Mouse (Mus musculus): ENCODE data around the gene Chmp1a. TPM values are rescaled to one million over a fixed set of nuclear protein-coding genes. Genes with fewer than 3 reads are reported as not detected.
"Not testable (repeated sequence)": the region's sequence is repeated elsewhere in the genome, so short reads cannot be mapped to it uniquely, and the experiment has no call there.

Gene Chmp1a
- total and polyA plus RNA-seq, 3 experiments = 104 to 107 (median 105) TPM

DNA sequence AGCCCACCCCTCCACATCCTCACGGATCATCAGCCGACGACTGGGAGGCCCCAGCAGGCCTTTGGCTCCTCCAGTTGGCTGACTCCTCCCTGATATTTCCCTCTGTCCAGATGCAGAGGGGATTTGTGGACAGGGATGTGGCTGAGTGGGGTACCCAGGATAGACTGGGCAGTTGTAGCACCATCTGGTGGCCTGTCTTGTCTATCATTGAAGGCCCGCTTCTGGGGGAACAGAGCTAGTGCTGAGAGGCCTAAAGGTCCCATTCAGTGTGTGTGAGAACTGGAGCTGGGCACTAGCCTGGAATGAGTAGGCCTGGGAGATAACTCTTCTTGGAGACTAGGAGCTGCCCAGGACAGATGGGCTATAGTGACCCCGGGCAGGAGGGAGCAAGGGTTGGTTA is 19.2 kb upstream of the Chmp1a start:
- no peak for DNase-seq

DNA sequence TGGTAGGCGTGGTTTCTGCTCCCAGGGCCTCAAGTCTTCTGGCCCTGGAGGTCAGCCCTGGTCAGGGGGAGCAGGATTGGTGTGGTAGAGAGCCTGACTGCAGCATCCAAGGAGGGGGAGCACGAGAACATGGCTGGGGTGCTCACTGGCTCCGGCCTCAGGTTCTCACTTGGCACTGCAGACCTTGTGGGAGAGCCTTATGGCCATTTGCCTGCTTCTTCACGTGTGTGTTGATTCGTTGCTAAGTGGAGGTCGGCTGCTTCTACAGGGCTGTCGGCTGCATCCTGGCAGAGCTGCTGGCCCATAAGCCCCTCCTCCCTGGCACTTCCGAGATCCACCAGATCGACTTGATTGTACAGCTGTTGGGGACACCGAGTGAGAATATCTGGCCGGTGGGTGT is 17.8 kb upstream of the Chmp1a start:
- DNase-seq = not testable (repeated sequence)

DNA sequence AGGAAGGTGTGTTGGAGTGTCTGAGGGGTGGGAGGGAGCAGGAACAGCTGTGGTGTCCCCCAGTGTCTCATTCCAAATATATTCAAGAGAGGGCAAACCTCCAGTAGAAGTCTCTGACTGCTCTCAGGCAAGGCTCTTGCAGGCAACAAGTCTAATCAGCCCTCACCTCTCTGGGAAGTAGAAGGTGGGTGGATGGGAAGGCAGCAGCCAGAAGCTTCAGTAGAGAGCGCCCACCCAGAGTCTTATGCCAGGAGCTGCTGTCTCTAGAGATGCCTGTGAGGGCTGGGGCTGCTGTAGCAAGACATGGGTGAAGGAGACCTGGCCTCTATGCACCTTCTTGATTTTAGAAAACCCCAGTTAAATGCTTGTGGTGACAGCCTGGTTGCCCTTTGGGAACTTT is 15.9 kb upstream of the Chmp1a start:
- DNase-seq = no peak

DNA sequence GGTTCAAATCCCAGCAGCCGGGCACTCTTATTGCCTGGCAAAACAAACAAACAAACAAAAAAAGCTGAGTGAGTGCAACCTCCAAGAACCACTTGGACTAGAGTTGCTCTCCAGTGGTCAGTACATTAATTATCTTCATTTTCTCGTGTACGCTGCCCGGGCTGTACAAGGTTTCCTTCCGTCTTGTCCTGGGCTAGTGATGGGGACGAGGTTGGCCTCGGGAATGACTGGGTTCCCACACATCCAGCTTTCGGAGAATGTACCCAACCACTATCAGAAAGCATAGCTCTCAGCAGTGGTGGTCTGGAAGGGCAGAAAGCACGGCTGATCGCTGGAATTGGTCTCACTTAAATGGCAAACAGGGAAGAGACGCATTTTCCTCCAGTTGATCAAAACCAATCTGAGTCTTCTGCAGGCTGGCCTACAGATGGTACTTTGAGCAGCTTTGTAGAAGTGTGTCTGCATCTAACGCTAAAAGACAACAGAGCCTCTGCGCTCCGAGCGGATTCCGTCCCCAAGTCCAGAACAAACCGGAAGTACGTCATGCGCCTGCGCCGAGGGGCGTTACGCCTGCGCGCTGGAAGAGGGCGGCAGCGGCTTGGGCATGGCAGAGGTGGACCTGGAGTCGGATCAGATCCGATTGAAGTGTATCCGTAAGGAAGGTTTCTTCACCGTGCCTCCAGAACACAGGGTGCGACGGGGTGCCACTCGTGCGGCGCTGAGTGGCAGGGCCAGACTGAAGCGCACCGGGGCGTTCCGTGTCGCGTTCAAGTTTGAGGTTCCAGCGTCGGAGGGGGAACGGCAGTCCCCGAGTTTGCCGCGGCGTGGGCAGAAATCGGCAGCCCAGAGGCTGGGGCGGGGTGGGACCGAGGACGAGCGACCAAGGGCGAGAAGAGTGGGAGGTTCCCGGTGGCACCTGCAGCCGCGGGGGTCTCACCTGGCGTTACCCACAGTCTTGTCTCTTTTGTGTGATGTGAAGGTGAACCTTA is 12.0 kb upstream of the Chmp1a start, which contains the start of gene Cdk10:
TSS of gene Cdk10 (plus strand) at position 565 of the 989 bp plus-strand sequence.
- DNase-seq = peak; percentile 96

DNA sequence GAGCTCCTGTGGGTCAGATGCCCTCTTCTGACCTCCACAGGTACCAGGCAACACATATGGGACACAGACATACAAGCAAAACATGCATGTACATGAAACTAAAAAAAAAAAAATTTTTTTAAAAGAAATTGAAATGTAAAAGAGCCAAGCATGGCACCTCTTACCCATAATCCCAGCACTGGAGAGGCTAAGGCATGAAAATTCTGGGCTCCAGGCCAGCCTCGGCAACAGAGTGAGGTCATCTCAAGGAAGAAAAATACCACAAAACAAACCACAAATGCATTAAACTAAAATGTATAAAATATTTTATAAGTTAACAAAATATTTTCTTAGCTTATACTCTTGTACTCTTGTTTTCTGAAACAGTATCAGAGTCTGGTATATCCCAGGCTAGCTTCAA is 8.4 kb upstream of the Chmp1a start:
- no peak for DNase-seq

DNA sequence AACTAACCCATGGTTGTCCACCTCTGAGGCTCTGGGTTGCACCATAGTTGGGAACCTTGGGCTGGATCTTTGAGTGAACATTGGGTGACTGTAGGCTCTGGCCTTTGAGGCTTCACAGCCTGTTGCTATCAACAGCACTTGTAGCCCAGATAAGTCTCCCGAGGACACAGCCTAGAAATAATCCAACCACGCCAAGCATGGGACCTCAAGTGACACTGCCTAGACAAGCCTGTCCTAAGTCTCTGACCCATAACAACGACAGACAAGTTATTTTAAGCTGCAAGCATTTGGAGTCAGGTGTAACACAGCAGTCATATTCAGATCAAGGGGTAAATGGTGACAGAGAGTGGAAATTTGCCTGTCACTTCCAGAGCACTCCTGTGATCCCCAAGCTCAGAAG is 2.9 kb upstream of the Chmp1a start:
- DNase-seq = no peak

DNA sequence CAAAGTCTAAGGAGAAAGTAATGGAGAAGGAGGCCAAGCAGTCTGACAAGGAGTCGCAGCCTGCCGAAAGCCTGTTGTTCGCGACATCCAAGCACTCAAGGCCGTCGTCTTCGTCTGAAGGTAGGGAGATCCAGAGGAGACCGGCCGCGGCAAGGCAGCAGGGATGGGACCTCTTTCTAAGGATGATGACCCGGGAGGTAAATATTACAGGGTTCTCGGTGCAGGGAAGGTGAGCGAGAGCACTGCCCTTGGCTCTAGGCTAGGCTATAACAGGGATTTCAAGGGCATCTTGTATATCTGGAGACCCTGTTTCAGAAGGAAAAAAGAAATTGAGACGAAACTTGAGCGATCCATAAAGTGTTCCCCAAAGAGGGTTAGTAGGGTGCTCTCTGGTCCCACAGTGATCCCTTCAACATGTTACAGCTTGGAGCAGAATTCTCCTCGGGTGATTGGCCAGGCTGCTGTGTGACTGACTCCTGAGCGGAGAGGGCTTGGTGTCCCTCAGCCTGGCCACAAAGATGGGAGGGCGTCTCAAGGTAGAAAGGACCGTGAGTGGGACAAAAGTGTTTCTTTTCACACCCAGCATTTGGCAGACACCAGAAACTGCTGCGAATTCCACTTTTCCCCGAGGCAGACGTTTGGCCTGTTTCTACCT is 682 bp upstream of the Chmp1a start:
- DNase-seq = no peak

DNA sequence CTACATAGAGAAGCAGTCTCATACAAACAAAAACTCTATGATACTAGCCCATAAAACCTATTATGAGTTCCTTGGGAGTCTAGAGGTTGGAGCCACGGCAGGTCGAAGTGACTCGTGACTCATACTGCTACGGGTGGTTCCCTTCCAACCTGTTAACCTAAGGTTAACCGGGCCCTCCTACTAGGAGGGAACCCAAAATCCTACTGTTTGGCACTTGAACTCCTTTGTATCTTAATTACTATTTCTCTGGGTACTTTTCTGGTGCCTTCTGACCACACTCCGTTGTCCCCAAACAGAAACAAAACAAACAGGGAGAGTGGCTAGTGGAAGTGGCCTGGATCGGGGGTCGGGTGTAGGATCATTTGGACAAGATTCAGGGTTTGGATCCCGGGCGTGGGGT is 687 bp downstream of the Chmp1a start:
- no peak for DNase-seq

DNA sequence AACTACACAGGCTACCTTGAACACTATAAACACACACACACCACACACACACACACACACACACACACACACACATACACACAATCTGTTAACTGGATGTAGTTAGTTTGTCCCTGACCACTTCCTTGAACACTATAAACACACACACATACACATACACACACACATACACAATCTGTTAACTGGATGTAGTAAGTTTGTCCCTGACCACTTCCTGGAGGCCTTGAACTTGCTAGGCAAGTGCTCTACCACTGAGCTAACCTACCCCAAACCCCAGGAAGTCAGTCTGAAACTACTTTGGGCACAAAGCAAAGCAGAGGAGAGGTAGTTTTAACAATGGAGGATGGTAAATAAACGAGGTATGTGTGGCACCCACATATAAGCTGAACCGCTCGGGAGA is 9.0 kb downstream of the Chmp1a start:
- no peak for DNase-seq

DNA sequence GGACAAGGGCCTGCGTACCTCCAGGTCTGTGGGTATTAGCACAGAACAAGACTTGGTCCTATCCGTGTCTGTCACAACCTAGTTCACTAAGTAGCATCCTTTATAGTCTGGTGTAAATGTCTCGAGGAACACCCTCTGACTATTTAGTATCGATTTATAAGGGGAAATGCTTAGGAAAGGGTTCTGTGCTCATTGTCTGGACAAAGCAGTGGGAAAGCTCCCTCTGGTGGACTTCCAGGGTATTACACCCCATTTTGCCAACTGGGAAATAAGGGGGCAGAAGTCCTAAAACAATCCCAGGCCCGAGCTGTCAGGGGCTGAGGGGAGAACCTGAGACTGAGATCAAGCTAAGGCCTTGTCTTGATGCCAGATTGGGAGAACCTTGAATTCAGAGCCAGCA is 10.3 kb downstream of the Chmp1a start:
- peak; percentile 66 for DNase-seq

DNA sequence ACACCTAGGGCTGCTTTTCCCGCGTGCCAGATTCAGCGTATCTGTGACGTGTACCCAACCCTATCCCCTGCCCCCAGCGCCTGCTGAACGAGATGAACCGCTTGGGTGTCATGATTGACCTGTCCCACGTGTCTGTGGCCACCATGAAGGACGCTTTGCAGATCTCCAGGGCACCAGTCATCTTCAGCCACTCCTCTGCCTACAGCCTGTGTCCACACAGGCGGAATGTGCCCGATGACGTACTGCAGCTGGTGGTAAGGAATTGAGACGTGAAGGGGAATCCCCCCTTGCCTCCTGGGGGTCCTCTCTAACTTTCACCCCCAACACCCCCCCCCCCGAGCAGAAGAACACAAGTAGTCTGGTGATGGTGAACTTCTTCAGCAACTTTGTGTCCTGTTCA is 12.7 kb downstream of the Chmp1a start:
- DNase-seq = no peak

DNA sequence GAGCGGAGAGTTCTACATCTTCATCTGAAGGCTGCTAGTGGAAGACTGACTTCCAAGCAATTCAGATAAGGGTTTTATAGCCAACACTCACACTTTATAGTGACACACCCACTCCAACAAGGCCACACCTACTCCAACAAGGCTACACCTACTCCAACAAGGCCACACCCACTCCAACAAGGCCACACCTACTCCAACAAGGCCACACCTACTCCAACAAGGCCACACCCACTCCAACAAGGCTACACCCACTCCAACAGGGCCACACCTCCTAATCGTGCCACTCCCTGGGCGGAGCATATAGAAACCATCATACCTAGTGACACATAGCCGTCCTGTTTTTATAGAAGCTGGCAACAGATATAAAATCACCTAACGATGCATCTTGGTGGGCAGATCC is 15.5 kb downstream of the Chmp1a start:
- DNase-seq = not testable (repeated sequence)

DNA sequence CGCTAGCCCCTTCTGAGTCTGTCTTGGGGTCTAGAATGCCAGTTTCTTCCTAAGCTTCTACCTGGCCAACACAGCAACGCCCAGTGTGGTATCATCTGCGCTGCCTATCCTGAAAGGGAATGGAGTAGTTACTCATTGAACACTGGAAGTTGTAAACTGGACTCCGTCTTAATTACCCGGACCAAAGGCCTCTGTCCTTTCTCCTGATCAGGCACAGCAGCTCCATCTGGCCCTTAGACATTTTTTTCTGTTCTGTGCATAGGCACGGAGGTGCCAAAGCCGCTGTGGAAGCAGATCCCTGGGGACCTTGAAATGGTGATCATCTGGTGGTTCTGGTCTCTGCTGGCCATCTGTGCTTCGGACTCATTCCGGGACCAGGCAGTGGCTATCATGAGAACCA is 18.8 kb downstream of the Chmp1a start:
- no peak for DNase-seq

DNA sequence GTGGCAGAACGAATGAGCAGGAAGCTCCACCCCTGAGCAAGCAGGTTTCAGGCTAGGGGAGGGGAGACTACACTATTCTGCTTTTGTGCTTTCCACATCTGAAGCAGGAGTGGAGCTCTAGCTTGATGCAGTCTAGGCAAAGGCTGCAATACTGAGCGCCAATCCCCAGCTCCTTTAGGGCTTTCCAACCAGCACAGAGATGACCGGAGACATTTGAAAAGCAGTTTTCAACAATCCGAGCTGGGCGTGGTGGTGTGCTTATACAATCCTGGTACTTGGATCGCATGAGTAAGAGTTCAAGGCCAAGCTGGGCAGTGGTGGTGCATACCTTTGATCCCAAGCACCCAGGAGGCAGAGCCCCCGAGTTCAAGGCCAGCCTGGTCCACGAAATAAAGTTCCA is 20.7 kb downstream of the Chmp1a start:
- DNase-seq = no peak

DNA sequence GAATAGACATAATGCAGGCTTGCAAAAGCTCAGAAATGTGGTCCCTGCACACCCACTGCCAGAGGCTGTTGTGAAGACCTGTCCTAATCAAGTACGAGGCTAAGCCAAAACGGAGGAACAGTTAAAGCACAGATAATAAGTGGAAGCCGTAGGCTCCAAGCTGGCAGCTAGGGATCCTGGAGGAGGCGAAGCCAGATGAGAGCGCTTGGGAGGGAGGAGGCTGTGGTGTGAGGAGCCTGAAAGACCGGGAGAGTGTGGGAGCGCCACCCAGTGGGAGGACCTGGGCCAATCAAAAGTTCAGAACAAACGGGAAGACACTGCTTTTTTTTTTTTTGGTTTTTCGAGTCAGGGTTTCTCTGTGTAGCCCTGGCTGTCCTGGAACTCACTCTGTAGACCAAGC is 21.9 kb downstream of the Chmp1a start:
- peak; percentile 80 for DNase-seq

DNA sequence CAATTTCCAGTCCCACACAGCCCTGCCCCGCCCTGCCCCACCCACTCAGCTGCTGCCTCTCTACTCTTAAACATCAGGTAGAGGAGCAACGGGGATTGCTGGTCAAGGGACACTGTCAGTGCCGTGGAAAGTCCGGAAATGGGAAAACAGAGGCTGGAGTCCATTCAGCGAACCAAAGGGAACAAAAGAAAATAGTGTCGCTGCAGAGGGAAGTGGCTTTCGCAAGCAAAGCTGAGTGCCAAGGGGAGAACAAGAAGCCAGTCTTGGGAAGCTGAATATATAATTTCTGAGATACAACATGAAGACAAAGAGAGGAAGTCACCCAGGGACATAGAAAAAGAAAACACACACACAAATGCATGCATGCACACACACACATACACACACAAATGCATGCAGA is 23.7 kb downstream of the Chmp1a start:
- DNase-seq = no peak

DNA sequence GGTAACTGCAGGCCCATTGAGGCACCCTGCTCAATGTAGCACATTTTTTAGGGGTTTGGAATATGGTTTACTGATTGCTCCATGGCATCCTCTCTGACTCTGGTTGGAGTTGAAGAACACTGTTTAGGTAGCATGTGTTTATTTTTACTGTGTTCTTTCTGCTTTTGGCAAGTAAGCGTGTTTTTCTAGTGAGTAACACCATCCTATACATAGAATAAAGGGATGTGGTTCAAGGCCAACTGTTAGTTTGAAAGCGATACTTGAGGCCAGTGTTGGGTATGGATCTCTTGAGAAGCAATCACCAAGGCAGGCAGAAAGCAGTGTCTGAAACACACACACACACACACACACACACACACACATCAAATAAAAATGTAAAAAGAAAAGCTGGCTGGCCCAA is 24.6 kb downstream of the Chmp1a start:
- no peak for DNase-seq

DNA sequence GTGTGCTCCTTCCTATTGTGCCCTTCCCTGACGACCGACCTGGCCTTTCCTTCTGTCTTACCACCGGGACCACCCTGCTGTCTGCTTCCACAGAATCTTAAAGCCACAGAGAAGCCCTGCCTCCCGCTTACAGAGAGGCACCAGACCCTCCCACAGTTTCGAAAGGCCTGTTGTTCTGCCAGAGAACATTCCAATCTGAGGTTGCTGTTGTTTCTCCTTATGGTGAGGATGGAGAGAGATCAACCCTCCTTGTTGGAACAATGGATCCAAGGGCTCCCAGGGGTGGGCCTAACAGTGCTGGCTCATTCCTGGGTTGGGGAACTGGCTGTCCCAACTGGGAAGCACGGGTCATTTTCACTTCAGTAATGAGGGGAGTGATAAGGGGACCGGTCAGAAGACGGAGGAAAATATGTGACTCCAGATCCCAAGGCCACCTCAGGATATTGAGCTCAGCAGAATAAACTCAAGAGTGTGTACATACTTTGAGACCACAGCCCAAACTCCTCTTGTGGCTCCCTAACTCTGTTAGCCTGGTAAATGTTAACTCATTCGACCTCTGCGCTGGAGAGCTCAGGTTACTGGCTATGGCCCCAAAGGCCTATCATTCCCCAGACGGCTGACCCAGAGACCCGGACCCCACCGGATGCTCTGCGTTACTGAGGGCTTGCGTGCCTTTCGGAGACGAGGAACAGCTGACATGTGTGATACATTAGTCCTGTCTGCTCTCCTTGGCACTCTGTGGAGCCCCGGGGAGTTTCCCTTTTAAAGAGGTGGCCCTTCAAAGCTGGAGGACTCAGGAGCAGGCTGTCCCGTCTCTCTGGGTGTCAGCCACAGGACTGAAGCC is 26.8 kb downstream of the Chmp1a start, which contains the start of gene Dpep1:
TSS of gene Dpep1 (plus strand) at position 677 of the 844 bp plus-strand sequence.
- no peak for DNase-seq

DNA sequence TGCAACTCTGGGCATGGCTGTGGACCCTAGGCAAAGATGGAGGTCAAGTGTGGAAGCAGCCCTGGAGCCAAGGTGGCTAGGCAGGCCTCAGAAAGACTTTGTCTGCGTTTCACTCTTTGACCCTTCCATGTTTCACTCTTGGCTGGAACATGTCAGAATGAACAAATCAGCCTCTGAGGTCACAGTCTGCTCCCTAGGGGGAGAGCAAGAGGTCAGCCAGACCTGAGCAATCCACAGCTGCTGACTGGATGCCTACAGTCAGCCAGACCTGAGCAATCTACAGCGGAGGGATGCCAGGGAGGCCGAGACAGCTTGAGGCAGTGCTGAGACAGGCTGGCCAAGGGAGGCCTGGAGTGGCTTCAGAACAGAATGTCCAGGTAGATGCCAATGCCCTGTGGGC is 31.2 kb downstream of the Chmp1a start:
- DNase-seq = peak; percentile 70

DNA sequence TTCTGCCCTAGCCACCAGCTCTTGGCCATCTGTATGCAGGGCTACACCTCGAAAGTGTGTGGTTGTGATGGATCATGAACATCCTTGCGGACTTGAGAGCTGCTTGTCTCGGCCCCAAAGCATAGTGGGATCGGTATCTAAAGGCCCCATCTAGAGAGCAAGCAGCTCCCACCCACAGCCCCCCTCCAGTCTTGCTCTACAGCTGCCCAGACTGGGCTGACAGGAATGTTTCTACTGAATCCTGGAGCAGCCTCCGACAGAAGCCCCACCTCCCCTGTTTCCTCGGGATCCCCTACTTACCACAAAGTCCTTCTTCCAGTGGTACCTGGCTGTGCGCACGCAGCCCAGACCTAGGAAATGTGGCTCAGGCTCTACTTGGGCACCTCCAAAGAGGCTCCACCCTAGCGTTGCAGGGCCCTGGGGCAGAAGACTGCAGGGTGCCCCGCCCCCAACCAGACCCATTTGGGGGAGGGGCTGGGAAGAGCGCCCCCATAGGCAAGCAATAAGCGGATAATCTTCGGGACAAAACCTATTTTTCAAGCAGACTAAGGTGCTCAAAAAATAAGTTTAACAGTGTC is 54.6 kb downstream of the Chmp1a start, which contains the start of gene Sult5a1:
TSS of gene Sult5a1 (minus strand) at position 428 of the 578 bp plus-strand sequence.
- DNase-seq = no peak

DNA sequence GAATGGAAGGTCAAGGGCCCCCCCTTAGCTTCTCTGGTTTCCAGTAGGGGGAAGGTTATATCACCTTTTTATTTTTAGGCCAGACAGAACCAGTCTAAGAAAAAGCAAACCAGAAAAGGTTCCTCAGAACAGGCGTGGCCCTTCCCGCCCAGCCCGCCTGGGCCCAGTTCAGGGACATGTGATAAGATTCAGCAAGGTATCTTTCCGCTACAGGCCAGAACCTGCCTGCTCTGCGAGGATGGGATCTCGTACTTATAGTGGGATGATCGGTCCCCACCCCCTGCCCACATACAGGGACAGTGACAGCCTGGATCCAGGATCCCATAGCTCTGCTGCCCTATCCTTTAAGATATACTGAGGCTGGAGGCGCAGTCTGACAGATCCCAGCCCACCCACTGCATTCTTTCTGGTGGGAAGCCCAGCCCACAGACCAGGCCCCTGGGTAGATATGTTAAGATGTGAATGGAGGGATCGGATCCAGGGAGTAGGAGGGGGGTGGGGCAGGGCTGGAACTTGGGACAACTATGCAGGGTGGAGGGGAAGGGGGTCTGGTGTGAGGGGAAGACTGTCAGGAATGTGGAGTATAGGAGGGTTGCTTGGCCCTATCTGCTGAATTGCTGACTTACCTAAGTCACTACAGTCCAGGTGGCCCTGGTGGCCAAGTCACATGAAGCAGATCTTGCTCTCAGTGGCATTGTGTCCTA is 56.3 kb downstream of the Chmp1a start:
- no peak for DNase-seq

Measured in adrenal gland, adult 2 months (tissue).